Mouse (Mus musculus) liver, adult 2 months (tissue): ENCODE data around the gene Emc10.

ENCODE experiments used
- CTCF ChIP-seq: fragments of 200-500 bp; IDR thresholded peaks from 2 replicates; pipeline ENCODE4 v1.5.1; 2011; ENCODE audit warnings: low read depth, low read length, control low read depth
- POLR2A ChIP-seq: fragments of 200-500 bp; IDR thresholded peaks from 2 replicates; pipeline ENCODE4 v1.6.1; 2011; ENCODE audit warnings: low read length, control low read depth; ENCODE audit not compliant: insufficient read depth; ENCODE audit errors: extremely low read depth

- TF ChIP-seq POLR2A: no peak
- TF ChIP-seq CTCF: no peak
These were observed 34.2 kb upstream of the Emc10 start for GRCm38 (mm10) chr7:44530507-44530906.
